Mouse (Mus musculus) heart, adult 8-10 months (tissue): ENCODE data around the gene Tmem132b. TPM values are rescaled to one million over a fixed set of nuclear protein-coding genes. Genes with fewer than 3 reads are reported as not detected.

ENCODE experiments used
- DNase-seq: peaks from one replicate; pipeline ENCODE4 v3.0.0; 2022; ENCODE audit warnings: low spot score
- total RNA-seq, 4 experiments: library from RNA; stranded (reverse); gene quantifications; 2 replicates each; pipeline ENCODE4 v1.2.4; 2022

The Tmem132b gene
- total RNA-seq, 4 experiments from 2014 or later: 0.03 to 0.31 (median 0.03) TPM; not detected in 1

- no peak for DNase-seq
These were observed 44.3 kb downstream of the Tmem132b start for GRCm38 (mm10) chr5:125575866-125576265.

- no peak for DNase-seq
These were observed 47.1 kb downstream of the Tmem132b start for GRCm38 (mm10) chr5:125578661-125579060.

- DNase-seq: no peak
These were observed 47.6 kb downstream of the Tmem132b start for GRCm38 (mm10) chr5:125579153-125579552.

GRCm38 (mm10) chr5:125583298-125583697 lies 51.7 kb downstream of the Tmem132b start:
- DNase-seq: no peak

GRCm38 (mm10) chr5:125583836-125584235 lies 52.3 kb downstream of the Tmem132b start:
- no peak for DNase-seq

- DNase-seq: no peak
These were observed 53.6 kb downstream of the Tmem132b start for GRCm38 (mm10) chr5:125585211-125585610.

- no peak for DNase-seq
These were observed 56.6 kb downstream of the Tmem132b start for GRCm38 (mm10) chr5:125588203-125588602.

GRCm38 (mm10) chr5:125588876-125589667 lies 57.5 kb downstream of the Tmem132b start:
- peak; percentile 2 for DNase-seq

- DNase-seq: no peak
These were observed 66.5 kb downstream of the Tmem132b start for GRCm38 (mm10) chr5:125598056-125598455.

- DNase-seq: no peak
These were observed 75.6 kb downstream of the Tmem132b start for GRCm38 (mm10) chr5:125607146-125607545.

GRCm38 (mm10) chr5:125609968-125610367 lies 78.4 kb downstream of the Tmem132b start:
- no peak for DNase-seq

GRCm38 (mm10) chr5:125612460-125612859 lies 80.9 kb downstream of the Tmem132b start:
- DNase-seq: no peak

GRCm38 (mm10) chr5:125613136-125613535 lies 81.6 kb downstream of the Tmem132b start:
- DNase-seq: no peak

GRCm38 (mm10) chr5:125614348-125614747 lies 82.8 kb downstream of the Tmem132b start:
- no peak for DNase-seq

- no peak for DNase-seq
These were observed 85.5 kb downstream of the Tmem132b start for GRCm38 (mm10) chr5:125617050-125617449.

GRCm38 (mm10) chr5:125627816-125628348 lies 96.3 kb downstream of the Tmem132b start:
- DNase-seq: no peak

GRCm38 (mm10) chr5:125634666-125635065 lies 103.1 kb downstream of the Tmem132b start:
- DNase-seq: no peak

GRCm38 (mm10) chr5:125640966-125641365 lies 109.4 kb downstream of the Tmem132b start:
- DNase-seq: no peak

GRCm38 (mm10) chr5:125641531-125642147 lies 110.1 kb downstream of the Tmem132b start:
- DNase-seq: no peak

- DNase-seq: no peak
These were observed 116.7 kb downstream of the Tmem132b start for GRCm38 (mm10) chr5:125648236-125648635.

- DNase-seq: no peak
These were observed 118.4 kb downstream of the Tmem132b start for GRCm38 (mm10) chr5:125649982-125650381.

- DNase-seq: no peak
These were observed 126.5 kb downstream of the Tmem132b start for GRCm38 (mm10) chr5:125658101-125658500.
